Mouse (Mus musculus): Measurements from ENCODE around the gene Slc5a8.

DNA sequence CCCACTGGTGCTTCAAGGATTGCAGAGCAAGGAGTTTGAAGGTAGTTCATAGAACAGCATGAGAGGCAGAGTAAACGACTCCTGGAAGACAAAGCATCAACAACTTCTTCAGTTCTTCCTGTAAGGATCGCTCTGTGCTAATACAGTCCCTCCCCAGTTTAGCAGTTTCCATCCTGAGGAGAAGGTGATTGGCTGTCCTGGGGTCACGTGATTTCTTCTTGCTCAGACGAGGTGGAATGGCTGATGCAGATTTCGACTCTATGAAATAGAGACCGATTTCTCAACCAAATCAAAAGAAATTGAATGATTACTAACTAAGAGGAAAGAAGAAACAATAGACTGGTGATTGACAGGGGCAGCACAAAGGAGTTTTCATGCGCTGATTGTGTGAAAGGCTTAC is 5.6 kb downstream of the Slc5a8 start:
- TF ChIP-seq POLR2A (IDR thresholded peaks at IDR 0.05; ENCODE audit: borderline replicate concordance, insufficient read depth, low read length) = no peak
- no peak for TF ChIP-seq CTCF (IDR thresholded peaks at IDR 0.05; ENCODE audit: borderline replicate concordance, insufficient read depth, low read depth, low read length)
